In the genomic region with DNA sequence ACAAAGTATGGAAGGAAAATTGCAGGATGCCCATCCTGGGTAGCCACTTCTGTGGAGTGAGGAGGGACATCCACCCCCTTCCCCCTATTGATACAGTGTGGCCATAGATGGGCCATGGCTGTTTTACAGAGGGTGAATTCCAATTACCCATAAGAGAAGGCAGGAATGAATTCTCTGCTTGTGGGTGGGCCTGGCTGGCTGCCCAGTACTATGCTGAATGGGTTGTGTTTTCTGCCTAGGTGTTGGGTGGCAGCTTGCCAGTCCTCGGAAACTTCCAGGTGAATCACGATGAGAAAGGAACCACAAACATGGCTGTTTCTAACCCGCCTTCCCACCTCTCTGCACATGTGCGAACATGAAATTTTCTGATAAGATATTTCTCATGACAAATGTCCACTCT, we compare ENCODE assay signal across 17 mouse cellular contexts.
A peak's percentile ranks its signal among the peaks of the same experiment; 100 is the strongest.
DNase-seq lines count a peak whose midpoint lies in the region; TF ChIP-seq lines count a peak whose summit lies in the region.
"Had no signal": no experiment of that assay in that cellular context is flagged by ENCODE, and none has a peak within 500 bp of the region (broad histone marks: within the 10 kb centered on the region; RNA-seq: fewer than 3 reads in every experiment).

No protein-coding gene starts in this region.

- WGBS in midbrain, embryonic 10.5 days: 91% methylated on average over 4 of the region's 4 CpGs

- no peak overlapping the region for H3K4me3 ChIP-seq in midbrain, embryonic 10.5 days
- H3K4me3 ChIP-seq: embryonic facial prominence, embryonic 15.5 days; forebrain, embryonic 12.5 days; layer of hippocampus, adult 2 months; left cerebral cortex, adult 2 months; midbrain, embryonic 13.5 days; myocyte had no signal

- DNase-seq in kidney, postnatal 14 days: peak; percentile 17
- DNase-seq in kidney, adult 18-20 months: no peak
- peak; percentile 49 for DNase-seq in NIH3T3 (ENCODE audit: low read depth)
- peak; percentile 46 for DNase-seq in brain, embryonic 14.5 days (ENCODE audit: low read depth)
- DNase-seq in right cerebral cortex, postnatal 10 days (ENCODE audit: low spot score in 2 of 2): peak; percentile 40 to 48
- DNase-seq in layer of hippocampus, adult 9-11 months: no peak
- no peak for DNase-seq in midbrain, embryonic 10.5 days (ENCODE audit: low spot score)
- DNase-seq: adrenal gland, postnatal 25 days; heart, adult 18-20 months; kidney, adult 8-10 months; thymus, adult 2 months had no signal

- no peak for TF ChIP-seq POLR2A in brain, embryonic 14.5 days (IDR thresholded peaks at IDR 0.05; ENCODE audit: borderline replicate concordance, extremely low read depth, insufficient read depth, insufficient read length, poor library complexity, severe bottlenecking)

- H3K4me1 ChIP-seq in midbrain, embryonic 10.5 days: 0 out of 2 replicates have a peak, but pooled peaks cover 4% of the 10 kb centered on the region
- H3K4me1 ChIP-seq: forebrain, embryonic 12.5 days; midbrain, embryonic 13.5 days had no signal

- H3K9me3 ChIP-seq in midbrain, embryonic 10.5 days (replicated peaks): no peaks in the 10 kb centered on the region
- H3K9me3 ChIP-seq: embryonic facial prominence, embryonic 15.5 days; forebrain, embryonic 12.5 days; midbrain, embryonic 13.5 days had no signal

- no peaks in the 10 kb centered on the region for H3K27me3 ChIP-seq in midbrain, embryonic 10.5 days (ENCODE audit: low read depth, poor library complexity, severe bottlenecking)

- H3K27ac ChIP-seq in midbrain, embryonic 10.5 days (replicated peaks): no peak overlapping the region
- H3K27ac ChIP-seq: embryonic facial prominence, embryonic 15.5 days; forebrain, embryonic 12.5 days; layer of hippocampus, adult 2 months; left cerebral cortex, adult 2 months; midbrain, embryonic 13.5 days had no signal

- H3K36me3 ChIP-seq in midbrain, embryonic 10.5 days: no peaks in the 10 kb centered on the region
- H3K36me3 ChIP-seq: embryonic facial prominence, embryonic 15.5 days; forebrain, embryonic 12.5 days; midbrain, embryonic 13.5 days had no signal

- no peak for TF ChIP-seq CTCF in brain, embryonic 14.5 days (IDR thresholded peaks at IDR 0.05; ENCODE audit: borderline replicate concordance, extremely low read depth, insufficient read depth, insufficient read length)

Comparison
In these comparisons a context has a peak if more than half of its experiments do, and no peak if none do; other contexts are left out.
1. DNase-seq: peak in kidney, postnatal 14 days (single experiment), NIH3T3 (single experiment), brain, embryonic 14.5 days (single experiment) and right cerebral cortex, postnatal 10 days (2 of 2); none in kidney, adult 18-20 months (single experiment), layer of hippocampus, adult 9-11 months (single experiment) and midbrain, embryonic 10.5 days (single experiment).